Mouse (Mus musculus) G1E (cell line): ENCODE results near the gene Vpreb1.

Source experiments
- CTCF ChIP-seq: IDR thresholded peaks from 2 replicates; pipeline ENCODE4 v1.5.1; 2012; ENCODE audit warnings: low read depth, low read length, inconsistent platforms, mixed read lengths
- POLR2AphosphoS5 ChIP-seq: IDR thresholded peaks from 2 replicates; pipeline ENCODE4 v1.6.1; 2012; ENCODE audit warnings: low read depth, low read length, inconsistent platforms; ENCODE audit not compliant: insufficient replicate concordance

- TF ChIP-seq CTCF (no peak), POLR2AphosphoS5 (no peak)
Observed at GRCm38 (mm10) chr16:16849196-16849595, 21.4 kb downstream of the Vpreb1 start.
